Mouse (Mus musculus): ENCODE results near the gene Tec. TPM values are rescaled to one million over a fixed set of nuclear protein-coding genes. Genes with fewer than 3 reads are reported as not detected.

Gene Tec
- total and polyA plus RNA-seq, 2 experiments from 2014 or later = 2.1 to 4.0 TPM

GRCm38 (mm10) chr5:72910373-72910772 is 42.1 kb upstream of the Tec start:
- ATAC-seq (no peak), DNase-seq (no peak)
- Histone ChIP-seq H3K4me1 (ENCODE audit: insufficient read depth) (no peaks in the 10 kb centered on the region), H3K4me3 (ENCODE audit: low read depth, low read length) (no peak overlapping the region), H3K27me3 (ENCODE audit: insufficient read depth, low read length) (no peaks in the 10 kb centered on the region), H3K9ac (no peak overlapping the region), H3K36me3 (ENCODE audit: insufficient read depth) (no peaks in the 10 kb centered on the region), H3K9me3 (ENCODE audit: low read length) (no peaks in the 10 kb centered on the region), H3K4me2 (ENCODE audit: low read depth) (no peak overlapping the region), H3K27ac (ENCODE audit: low read depth, low read length) (no peak overlapping the region)
- WGBS = 84% methylated on average over 1 of the region's 1 CpGs
- no peak for TF ChIP-seq CTCF (IDR thresholded peaks at IDR 0.05; ENCODE audit: low read depth)

DNA sequence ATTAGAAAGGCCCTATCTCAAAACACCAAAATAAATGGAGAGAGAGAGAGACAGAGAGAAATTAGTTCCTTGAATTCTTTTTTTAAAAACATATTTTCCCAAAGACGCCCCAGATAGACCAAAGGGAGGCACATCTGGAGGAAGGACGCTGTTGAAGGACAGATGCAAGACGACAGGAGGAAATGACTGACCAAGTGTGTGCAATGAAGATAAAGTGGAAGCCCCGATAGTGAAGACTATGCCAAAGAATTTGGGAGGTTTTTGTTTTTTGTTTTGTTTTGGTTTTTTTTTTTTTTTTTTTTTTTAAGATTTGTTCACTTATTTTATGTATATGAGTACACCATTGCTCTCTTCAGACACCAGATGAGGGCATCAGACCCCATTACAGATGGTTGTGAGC is 41.1 kb upstream of the Tec start:
- Histone ChIP-seq H3K27ac (ENCODE audit: low read depth, low read length) (no peak overlapping the region), H3K27me3 (ENCODE audit: insufficient read depth, low read length) (no peaks in the 10 kb centered on the region), H3K36me3 (ENCODE audit: insufficient read depth) (no peaks in the 10 kb centered on the region), H3K4me1 (ENCODE audit: insufficient read depth) (no peaks in the 10 kb centered on the region), H3K9ac (no peak overlapping the region), H3K9me3 (ENCODE audit: low read length) (no peaks in the 10 kb centered on the region), H3K4me2 (ENCODE audit: low read depth) (no peak overlapping the region), H3K4me3 (ENCODE audit: low read depth, low read length) (no peak overlapping the region)
- TF ChIP-seq CTCF (IDR thresholded peaks at IDR 0.05; ENCODE audit: low read depth) = no peak
- DNase-seq (no peak), ATAC-seq (no peak)
- 89% methylated on average over 4 of the region's 4 CpGs for WGBS

GRCm38 (mm10) chr5:72908324-72908936 is 40.1 kb upstream of the Tec start:
- no peaks in the 10 kb centered on the region for H3K4me1 ChIP-seq (ENCODE audit: insufficient read depth)
- H3K4me2 ChIP-seq (ENCODE audit: low read depth) = no peak overlapping the region
- no peak for DNase-seq
- H3K4me3 ChIP-seq (ENCODE audit: low read depth, low read length) = no peak overlapping the region
- H3K9me3 ChIP-seq (ENCODE audit: low read length) = no peaks in the 10 kb centered on the region
- ATAC-seq = no peak
- H3K9ac ChIP-seq = no peak overlapping the region
- no peaks in the 10 kb centered on the region for H3K27me3 ChIP-seq (ENCODE audit: insufficient read depth, low read length)
- no peak for TF ChIP-seq CTCF (IDR thresholded peaks at IDR 0.05; ENCODE audit: low read depth)
- no peaks in the 10 kb centered on the region for H3K36me3 ChIP-seq (ENCODE audit: insufficient read depth)
- WGBS = 83% methylated on average over 8 of the region's 8 CpGs
- H3K27ac ChIP-seq (ENCODE audit: low read depth, low read length) = no peak overlapping the region

DNA sequence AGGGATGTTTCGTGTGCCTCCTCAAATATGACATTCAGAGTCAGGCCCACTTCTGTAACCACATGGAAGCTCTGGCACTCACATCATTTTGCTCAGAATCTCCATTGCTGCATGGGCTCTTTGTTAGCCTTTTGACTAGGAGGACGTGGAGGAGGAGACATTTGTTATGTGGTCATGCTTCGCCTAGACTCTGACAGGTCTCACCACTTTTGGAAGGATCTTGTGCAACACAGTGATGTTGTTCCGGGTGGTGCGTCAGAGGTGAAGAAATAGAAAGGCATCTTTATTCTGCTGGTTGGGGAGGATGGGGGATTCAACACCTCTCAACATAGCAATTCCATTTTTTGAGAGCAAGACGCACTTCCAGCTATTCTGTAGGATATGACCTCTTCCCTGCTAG is 39.1 kb upstream of the Tec start:
- no peak for DNase-seq
- H3K27me3 ChIP-seq (ENCODE audit: insufficient read depth, low read length) = no peaks in the 10 kb centered on the region
- H3K4me2 ChIP-seq (ENCODE audit: low read depth) = no peak overlapping the region
- no peaks in the 10 kb centered on the region for H3K36me3 ChIP-seq (ENCODE audit: insufficient read depth)
- no peaks in the 10 kb centered on the region for H3K9me3 ChIP-seq (ENCODE audit: low read length)
- H3K4me1 ChIP-seq (ENCODE audit: insufficient read depth) = 0 out of 2 replicates have a peak, but pooled peaks cover 6% of the 10 kb centered on the region
- no peak for TF ChIP-seq CTCF (IDR thresholded peaks at IDR 0.05; ENCODE audit: low read depth)
- no peak for ATAC-seq
- 87% methylated on average over 6 of the region's 6 CpGs for WGBS
- H3K4me3 ChIP-seq (ENCODE audit: low read depth, low read length) = no peak overlapping the region
- H3K9ac ChIP-seq = no peak overlapping the region
- H3K27ac ChIP-seq (ENCODE audit: low read depth, low read length) = no peak overlapping the region

DNA sequence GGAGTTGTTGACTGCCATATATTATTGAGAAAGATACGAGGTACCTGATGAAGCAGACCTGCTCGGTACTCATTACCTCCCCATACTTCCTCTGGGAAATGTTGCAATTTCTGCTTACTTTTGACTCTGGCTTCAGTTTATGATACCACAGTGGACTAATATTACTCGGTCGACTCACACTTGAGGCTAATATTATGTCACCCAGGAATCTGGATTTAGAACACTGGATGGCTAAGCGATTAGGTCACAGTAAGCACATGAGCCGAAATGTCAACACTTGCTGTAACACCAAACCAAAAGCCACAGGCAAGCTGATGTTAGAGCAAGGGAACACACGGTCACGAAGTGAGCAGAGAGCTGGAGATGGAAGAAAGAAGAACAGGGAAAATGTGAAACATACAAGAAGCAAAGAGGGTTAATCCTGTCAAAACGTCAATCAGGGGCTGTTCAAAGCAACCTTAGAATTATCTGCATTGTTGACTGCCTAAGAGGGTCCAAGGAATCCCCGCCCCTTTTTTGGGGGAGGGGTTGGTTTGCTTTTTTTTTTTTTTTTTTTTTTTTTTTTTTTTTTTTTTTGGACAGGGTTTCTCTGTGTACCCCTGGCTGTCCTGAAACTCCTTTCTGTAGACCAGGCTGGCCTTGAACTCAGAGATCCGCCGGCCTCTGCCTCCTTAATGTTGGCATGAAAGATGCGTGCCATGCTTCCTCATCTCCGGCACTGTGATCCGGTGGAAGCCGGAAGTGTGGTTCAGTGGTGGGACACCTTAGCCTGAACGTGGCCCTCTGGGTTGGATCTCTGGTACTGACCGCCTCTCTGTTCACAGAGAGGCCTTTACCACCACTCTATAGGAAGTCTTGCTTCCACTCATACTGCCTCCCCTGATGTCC is 36.9 kb upstream of the Tec start:
- 81% methylated on average over 18 of the region's 18 CpGs for WGBS
- H3K27me3 ChIP-seq (ENCODE audit: insufficient read depth, low read length) = no peaks in the 10 kb centered on the region
- 0 out of 2 replicates have a peak, but pooled peaks cover 9% of the 10 kb centered on the region for H3K4me1 ChIP-seq (ENCODE audit: insufficient read depth)
- no peak overlapping the region for H3K27ac ChIP-seq (ENCODE audit: low read depth, low read length)
- no peaks in the 10 kb centered on the region for H3K36me3 ChIP-seq (ENCODE audit: insufficient read depth)
- H3K4me2 ChIP-seq (ENCODE audit: low read depth) = no peak overlapping the region
- no peak for TF ChIP-seq CTCF (IDR thresholded peaks at IDR 0.05; ENCODE audit: low read depth)
- H3K9ac ChIP-seq = no peak overlapping the region
- no peak for ATAC-seq
- no peak for DNase-seq
- no peak overlapping the region for H3K4me3 ChIP-seq (ENCODE audit: low read depth, low read length)
- no peaks in the 10 kb centered on the region for H3K9me3 ChIP-seq (ENCODE audit: low read length)

- no peak for ATAC-seq
- 72% methylated on average over 3 of the region's 3 CpGs for WGBS
- H3K9ac ChIP-seq = no peak overlapping the region
- TF ChIP-seq CTCF (IDR thresholded peaks at IDR 0.05; ENCODE audit: low read depth) = no peak
- H3K4me2 ChIP-seq (ENCODE audit: low read depth) = no peak overlapping the region
- H3K27me3 ChIP-seq (ENCODE audit: insufficient read depth, low read length) = no peaks in the 10 kb centered on the region
- H3K36me3 ChIP-seq (ENCODE audit: insufficient read depth) = no peaks in the 10 kb centered on the region
- H3K4me1 ChIP-seq (ENCODE audit: insufficient read depth) = 0 out of 2 replicates have a peak, but pooled peaks cover 9% of the 10 kb centered on the region
- no peaks in the 10 kb centered on the region for H3K9me3 ChIP-seq (ENCODE audit: low read length)
- H3K4me3 ChIP-seq (ENCODE audit: low read depth, low read length) = no peak overlapping the region
- no peak overlapping the region for H3K27ac ChIP-seq (ENCODE audit: low read depth, low read length)
- DNase-seq = no peak
Observed at GRCm38 (mm10) chr5:72902876-72903516, 34.7 kb upstream of the Tec start.

DNA sequence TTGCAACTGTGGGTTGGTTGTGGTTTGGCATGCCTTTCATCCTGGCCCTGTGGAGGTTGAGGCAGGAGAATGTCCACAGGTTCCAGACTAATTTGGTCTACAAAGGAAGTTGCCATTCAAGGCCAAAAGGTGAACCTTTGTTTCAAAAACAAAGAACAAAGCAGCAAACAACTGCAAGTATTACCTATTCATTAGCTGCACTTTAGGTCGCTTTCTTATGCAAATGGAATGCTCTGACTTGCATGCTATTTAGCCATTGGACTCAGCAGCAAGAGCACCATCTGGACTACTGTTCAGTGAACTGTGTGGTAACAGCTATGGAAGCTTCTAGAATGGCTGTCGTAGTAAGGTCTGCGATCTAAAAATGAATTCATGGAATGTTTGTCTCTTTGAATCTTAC is 34.0 kb upstream of the Tec start:
- Histone ChIP-seq H3K4me2 (ENCODE audit: low read depth) (no peak overlapping the region), H3K9me3 (ENCODE audit: low read length) (no peaks in the 10 kb centered on the region), H3K4me1 (ENCODE audit: insufficient read depth) (0 out of 2 replicates have a peak, but pooled peaks cover 9% of the 10 kb centered on the region), H3K36me3 (ENCODE audit: insufficient read depth) (no peaks in the 10 kb centered on the region), H3K27ac (ENCODE audit: low read depth, low read length) (no peak overlapping the region), H3K9ac (no peak overlapping the region), H3K27me3 (ENCODE audit: insufficient read depth, low read length) (no peaks in the 10 kb centered on the region), H3K4me3 (ENCODE audit: low read depth, low read length) (no peak overlapping the region)
- no peak for DNase-seq
- no peak for ATAC-seq
- 18% methylated on average over 3 of the region's 3 CpGs for WGBS
- no peak for TF ChIP-seq CTCF (IDR thresholded peaks at IDR 0.05; ENCODE audit: low read depth)

All from forebrain, postnatal 0 days (tissue).